9 mouse cellular contexts compared by ENCODE assay signal in genomic region chr11:115722638-115723037, GRCm38 (mm10). TPM values are rescaled to one million over a fixed set of nuclear protein-coding genes. Genes with fewer than 3 reads are reported as not detected.
DNase-seq lines count a peak whose midpoint lies in the region; ATAC-seq and TF ChIP-seq lines count a peak whose summit lies in the region.
"Had no signal": no experiment of that assay in that cellular context is flagged by ENCODE, and none has a peak within 500 bp of the region (broad histone marks: within the 10 kb centered on the region; RNA-seq: fewer than 3 reads in every experiment).

No protein-coding gene starts in this region.

- no peak for ATAC-seq in forebrain, embryonic 13.5 days
- peak; percentile 57 for ATAC-seq in lung, embryonic 15.5 days (ENCODE audit: borderline replicate concordance, extremely low read depth, low FRiP score, low TSS enrichment)

- intact Hi-C loops in heart, postnatal 14 days (cut with DNase I), result loop anchor here (1.0 to 5.0 kb wide), 4 partner anchors 40 to 136 kb away; partner anchors contain the start of genes Myo15b and Tsen54

- H3K4me2 ChIP-seq in forebrain, embryonic 13.5 days, result peak overlapping the region; percentile 27; the same call in 1 of the 2 replicates
- H3K4me2 ChIP-seq in lung, embryonic 15.5 days, result peak overlapping the region; percentile 38
- H3K4me2 ChIP-seq: neural tube, embryonic 13.5 days had no signal

- no peaks in the 10 kb centered on the region for H3K4me1 ChIP-seq in ES-Bruce4 (ENCODE audit: control insufficient read depth, insufficient read depth, low read length)
- H3K4me1 ChIP-seq in forebrain, embryonic 13.5 days, result no peaks in the 10 kb centered on the region
- H3K4me1 ChIP-seq in lung, embryonic 15.5 days, result peaks cover 4% of the 10 kb centered on the region; the same call in 1 of the 2 replicates
- H3K4me1 ChIP-seq: neural tube, embryonic 13.5 days had no signal

- H3K4me3 ChIP-seq in ES-Bruce4 (ENCODE audit: low read depth, low read length), result no peak overlapping the region
- no peak overlapping the region for H3K4me3 ChIP-seq in forebrain, embryonic 13.5 days
- H3K4me3 ChIP-seq in lung, embryonic 15.5 days, result no peak overlapping the region; the same call in 1 of the 2 replicates
- H3K4me3 ChIP-seq: neural tube, embryonic 13.5 days had no signal

- 22% methylated on average over 14 of the region's 14 CpGs for WGBS in forebrain, embryonic 13.5 days
- 13% methylated on average over 14 of the region's 14 CpGs for WGBS in lung, embryonic 15.5 days

- H3K9me3 ChIP-seq in ES-Bruce4 (replicated peaks; ENCODE audit: control insufficient read depth, insufficient read depth, low read length, poor library complexity, severe bottlenecking), result no peaks in the 10 kb centered on the region
- H3K9me3 ChIP-seq in forebrain, embryonic 13.5 days (replicated peaks), result no peaks in the 10 kb centered on the region
- no peaks in the 10 kb centered on the region for H3K9me3 ChIP-seq in lung, embryonic 15.5 days
- H3K9me3 ChIP-seq: neural tube, embryonic 13.5 days had no signal

- H3K27me3 ChIP-seq in ES-Bruce4 (ENCODE audit: control insufficient read depth, insufficient read depth, low read length, poor library complexity, severe bottlenecking), result no peaks in the 10 kb centered on the region
- H3K27me3 ChIP-seq in forebrain, embryonic 13.5 days, result no peaks in the 10 kb centered on the region
- H3K27me3 ChIP-seq in lung, embryonic 15.5 days, result no peaks in the 10 kb centered on the region
- H3K27me3 ChIP-seq: neural tube, embryonic 13.5 days had no signal

- H3K27ac ChIP-seq in ES-Bruce4 (ENCODE audit: insufficient read depth, low read length), result no peak overlapping the region
- H3K27ac ChIP-seq in forebrain, embryonic 13.5 days, result no peak overlapping the region
- H3K27ac ChIP-seq in lung, embryonic 15.5 days, result peak overlapping the region; percentile 54
- H3K27ac ChIP-seq: neural tube, embryonic 13.5 days had no signal

- peak; percentile 90 for TF ChIP-seq CTCF in ES-Bruce4 (IDR thresholded peaks at IDR 0.05; ENCODE audit: low read depth, low read length)

- peak; percentile 77 for DNase-seq in c-Kit-positive CD71-positive TER-119-positive erythroid progenitor cells, embryonic 14.5 days (ENCODE audit: low spot score)
- peak; percentile 86 to 91 for DNase-seq in heart, postnatal 14 days
- peak; percentile 54 to 83 for DNase-seq in layer of hippocampus, adult 18-20 months (ENCODE audit: low spot score in 2 of 2)
- peak; percentile 60 for DNase-seq in retina, adult 2 months (ENCODE audit: low read depth, low spot score)
- DNase-seq in thymus, postnatal 36 days, result peak; percentile 73 to 75

- TF ChIP-seq POLR2A in ES-Bruce4 (IDR thresholded peaks at IDR 0.05; ENCODE audit: insufficient read depth, low read length), result no peak

- TF ChIP-seq EP300 in ES-Bruce4 (IDR thresholded peaks at IDR 0.05; ENCODE audit: insufficient read depth, low read depth, low read length), result no peak

- no peak overlapping the region for H3K9ac ChIP-seq in ES-Bruce4 (ENCODE audit: low read depth, poor library complexity, severe bottlenecking)
- no peak overlapping the region for H3K9ac ChIP-seq in forebrain, embryonic 13.5 days
- H3K9ac ChIP-seq in lung, embryonic 15.5 days, result no peak overlapping the region
- H3K9ac ChIP-seq: neural tube, embryonic 13.5 days had no signal

- H3K36me3 ChIP-seq in ES-Bruce4 (ENCODE audit: control insufficient read depth, insufficient read depth, low read length, poor library complexity, severe bottlenecking), result no peaks in the 10 kb centered on the region
- H3K36me3 ChIP-seq in forebrain, embryonic 13.5 days (ENCODE audit: poor library complexity, severe bottlenecking), result no peaks in the 10 kb centered on the region
- H3K36me3 ChIP-seq in lung, embryonic 15.5 days, result no peaks in the 10 kb centered on the region
- H3K36me3 ChIP-seq: neural tube, embryonic 13.5 days had no signal

RNA-seq across cellular contexts. Expression of gene Grb2, which starts 14.2 kb away (rescaled TPM):
- polyA plus RNA-seq in ES-Bruce4 (2011; ENCODE audit: insufficient read depth, insufficient read length, low read depth, missing spikeins), result 75.0 and 75.9 TPM in 2 replicates
- 137 and 139 TPM in 2 replicates for polyA plus RNA-seq in forebrain, embryonic 13.5 days (2015; fragmentation: Nextera tagmentation; extraction: Ambion mirVana)
- 100 to 1,000 TPM; 113 to 120 TPM for total RNA-seq in heart, postnatal 14 days (2021)
- 100 to 1,000 TPM; 184 to 203 TPM for total RNA-seq in layer of hippocampus, adult 18-20 months (2021)
- 85.6 and 91.0 TPM in 2 replicates for polyA plus RNA-seq in lung, embryonic 15.5 days (2015; fragmentation: Nextera tagmentation; extraction: Ambion mirVana)

RNA-seq across cellular contexts. Expression of gene Tmem94, which starts 42.6 kb away (rescaled TPM):
- polyA plus RNA-seq in ES-Bruce4 (2011; ENCODE audit: insufficient read depth, insufficient read length, low read depth, missing spikeins), result 29.2 and 32.6 TPM in 2 replicates
- 28.0 and 29.5 TPM in 2 replicates for polyA plus RNA-seq in forebrain, embryonic 13.5 days (2015; fragmentation: Nextera tagmentation; extraction: Ambion mirVana)
- 100 to 1,000 TPM; 103 to 111 TPM for total RNA-seq in heart, postnatal 14 days (2021)
- total RNA-seq in layer of hippocampus, adult 18-20 months (2021), result 10 to 100 TPM; 50.9 to 56.1 TPM
- polyA plus RNA-seq in lung, embryonic 15.5 days (2015; fragmentation: Nextera tagmentation; extraction: Ambion mirVana), result 23.1 and 24.6 TPM in 2 replicates
